Mouse (Mus musculus): ENCODE measurements around the gene Rabgap1l. TPM values are rescaled to one million over a fixed set of nuclear protein-coding genes. Genes with fewer than 3 reads are reported as not detected.

Gene Rabgap1l
- polyA plus RNA-seq, 1 experiment from 2014 or later: 12.2 TPM

GRCm38 (mm10) chr1:160521918-160522317, 271.1 kb downstream of the Rabgap1l start:
- no peak overlapping the region for H3K4me2 ChIP-seq
- H3K27ac ChIP-seq (ENCODE audit: low read depth, low read length): no peak overlapping the region
- DNase-seq (ENCODE audit: low spot score, missing footprints) (peak; percentile 39), ATAC-seq (ENCODE audit: low FRiP score) (no peak)
- H3K9ac ChIP-seq (ENCODE audit: low read length): no peak overlapping the region
- H3K9me3 ChIP-seq (ENCODE audit: control insufficient read depth, low read length): no peaks in the 10 kb centered on the region
- H3K27me3 ChIP-seq (ENCODE audit: control insufficient read depth, insufficient read depth, low read length): no peaks in the 10 kb centered on the region
- 54% methylated on average over 3 of the region's 3 CpGs for WGBS
- no peaks in the 10 kb centered on the region for H3K4me1 ChIP-seq (ENCODE audit: control insufficient read depth, insufficient read depth, low read length)
- no peaks in the 10 kb centered on the region for H3K36me3 ChIP-seq (ENCODE audit: control insufficient read depth, insufficient read depth, low read length)
- no peak overlapping the region for H3K4me3 ChIP-seq (ENCODE audit: low read depth, low read length)

GRCm38 (mm10) chr1:160520665-160521064, 272.3 kb downstream of the Rabgap1l start:
- 45% methylated on average over 3 of the region's 3 CpGs for WGBS
- Histone ChIP-seq H3K9me3 (ENCODE audit: control insufficient read depth, low read length) (no peaks in the 10 kb centered on the region), H3K27ac (ENCODE audit: low read depth, low read length) (no peak overlapping the region), H3K4me2 (no peak overlapping the region), H3K4me3 (ENCODE audit: low read depth, low read length) (no peak overlapping the region), H3K9ac (ENCODE audit: low read length) (no peak overlapping the region), H3K36me3 (ENCODE audit: control insufficient read depth, insufficient read depth, low read length) (no peaks in the 10 kb centered on the region), H3K27me3 (ENCODE audit: control insufficient read depth, insufficient read depth, low read length) (no peaks in the 10 kb centered on the region), H3K4me1 (ENCODE audit: control insufficient read depth, insufficient read depth, low read length) (no peaks in the 10 kb centered on the region)
- ATAC-seq (ENCODE audit: low FRiP score) (peak; percentile 30; the same call in 1 of the 2 replicates), DNase-seq (ENCODE audit: low spot score, missing footprints) (peak; percentile 72)

- Histone ChIP-seq H3K9ac (ENCODE audit: low read length) (no peak overlapping the region), H3K9me3 (ENCODE audit: control insufficient read depth, low read length) (no peaks in the 10 kb centered on the region), H3K27ac (ENCODE audit: low read depth, low read length) (no peak overlapping the region), H3K4me1 (ENCODE audit: control insufficient read depth, insufficient read depth, low read length) (no peaks in the 10 kb centered on the region), H3K4me3 (ENCODE audit: low read depth, low read length) (no peak overlapping the region), H3K36me3 (ENCODE audit: control insufficient read depth, insufficient read depth, low read length) (no peaks in the 10 kb centered on the region), H3K27me3 (ENCODE audit: control insufficient read depth, insufficient read depth, low read length) (no peaks in the 10 kb centered on the region), H3K4me2 (no peak overlapping the region)
- DNase-seq (ENCODE audit: low spot score, missing footprints): peak; percentile 72
- ATAC-seq (ENCODE audit: low FRiP score): no peak
- WGBS: 77% methylated on average over 1 of the region's 1 CpGs
These were observed 273.0 kb downstream of the Rabgap1l start for GRCm38 (mm10) chr1:160519896-160520465.

- no peak for DNase-seq (ENCODE audit: low spot score, missing footprints)
- WGBS: 88% methylated on average over 4 of the region's 4 CpGs
- H3K36me3 ChIP-seq (ENCODE audit: control insufficient read depth, insufficient read depth, low read length): no peaks in the 10 kb centered on the region
These were observed 274.5 kb downstream of the Rabgap1l start for GRCm38 (mm10) chr1:160518552-160518951.

DNA sequence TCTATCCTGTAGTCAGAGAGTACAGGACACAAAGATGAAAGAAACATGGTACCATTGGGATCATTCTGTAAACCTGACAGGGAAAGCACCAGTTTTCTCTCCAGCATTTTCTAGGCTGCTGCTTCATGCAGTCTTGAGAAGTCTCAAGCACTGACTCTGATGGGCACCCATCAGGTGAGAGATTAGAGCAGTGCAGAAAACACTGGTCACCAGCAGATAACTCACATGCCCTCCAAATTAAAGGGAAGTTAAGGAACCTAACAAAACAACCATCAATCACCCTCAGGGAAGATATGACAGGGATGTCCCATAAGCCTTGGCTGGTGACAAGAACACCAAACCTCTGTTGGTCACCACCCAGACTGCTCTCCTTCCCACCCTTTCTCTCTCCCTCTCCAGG, 285.2 kb downstream of the Rabgap1l start:
- Histone ChIP-seq H3K4me1 (ENCODE audit: control insufficient read depth, insufficient read depth, low read length) (no peaks in the 10 kb centered on the region), H3K36me3 (ENCODE audit: control insufficient read depth, insufficient read depth, low read length) (no peaks in the 10 kb centered on the region), H3K27me3 (ENCODE audit: control insufficient read depth, insufficient read depth, low read length) (no peaks in the 10 kb centered on the region), H3K4me3 (ENCODE audit: low read depth, low read length) (no peak overlapping the region), H3K9ac (ENCODE audit: low read length) (no peak overlapping the region), H3K4me2 (no peak overlapping the region), H3K27ac (ENCODE audit: low read depth, low read length) (no peak overlapping the region), H3K9me3 (ENCODE audit: control insufficient read depth, low read length) (no peaks in the 10 kb centered on the region)
- ATAC-seq (ENCODE audit: low FRiP score): no peak
- DNase-seq (ENCODE audit: low spot score, missing footprints): peak; percentile 45

More at GRCm38 (mm10) chr1:160518552-160518951, 274.5 kb downstream of the Rabgap1l start:
- Histone ChIP-seq H3K9me3 (ENCODE audit: control insufficient read depth, low read length) (no peaks in the 10 kb centered on the region), H3K4me1 (ENCODE audit: control insufficient read depth, insufficient read depth, low read length) (no peaks in the 10 kb centered on the region), H3K27ac (ENCODE audit: low read depth, low read length) (no peak overlapping the region), H3K9ac (ENCODE audit: low read length) (no peak overlapping the region), H3K27me3 (ENCODE audit: control insufficient read depth, insufficient read depth, low read length) (no peaks in the 10 kb centered on the region), H3K4me3 (ENCODE audit: low read depth, low read length) (no peak overlapping the region), H3K4me2 (no peak overlapping the region)
- ATAC-seq (ENCODE audit: low FRiP score): no peak

DNA sequence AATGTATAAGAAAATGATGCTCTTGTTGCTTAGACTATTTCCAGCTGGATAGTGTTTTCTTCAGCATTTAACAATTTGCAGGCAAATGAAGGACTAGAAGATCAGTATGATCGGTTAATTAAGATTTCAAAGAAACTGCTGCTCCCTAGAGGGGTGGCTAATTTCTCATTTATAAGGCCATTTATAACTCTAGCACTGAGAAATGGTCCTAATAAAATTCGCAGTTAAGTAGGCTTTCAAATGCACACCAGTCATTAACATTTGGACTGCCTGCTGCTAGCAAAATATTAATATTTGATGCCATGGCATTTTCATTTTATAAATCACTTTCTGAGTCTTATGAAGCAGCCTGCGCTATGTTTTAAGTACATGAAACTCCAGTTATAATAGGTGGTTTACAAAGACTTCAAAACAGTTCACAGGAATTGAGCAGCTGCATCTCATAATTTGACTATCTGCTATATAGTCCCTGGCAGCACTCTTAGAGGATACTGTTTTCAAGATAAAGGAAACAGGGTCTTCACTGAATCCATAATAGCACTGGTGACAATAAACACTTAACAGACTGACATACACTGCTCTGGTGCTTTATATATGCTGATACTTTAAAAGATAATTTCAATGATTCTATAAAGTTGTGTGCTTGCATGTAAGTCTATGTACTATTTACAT, 296.0 kb downstream of the Rabgap1l start:
- no peak overlapping the region for H3K27ac ChIP-seq (ENCODE audit: low read depth, low read length)
- ATAC-seq (ENCODE audit: low FRiP score): no peak
- WGBS: 79% methylated on average over 3 of the region's 3 CpGs

DNA sequence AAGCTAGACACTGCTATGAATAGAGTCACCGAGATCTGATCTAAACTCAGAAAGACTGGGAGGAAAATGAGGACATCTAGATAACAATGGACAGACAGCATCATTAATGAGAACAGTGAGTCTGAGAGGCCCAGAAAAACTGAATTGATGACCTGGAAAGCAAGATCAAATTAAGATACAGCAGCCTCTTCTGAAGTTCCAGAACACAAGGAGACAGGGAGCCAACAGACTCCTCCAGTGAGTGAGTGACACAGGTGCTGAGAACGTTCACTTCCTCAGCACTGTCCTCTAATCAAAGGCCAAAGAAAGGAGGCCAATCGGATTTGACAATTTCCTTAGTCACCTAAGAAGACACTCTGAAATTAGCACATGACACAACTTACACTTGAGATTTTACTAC, 307.3 kb downstream of the Rabgap1l start:
- Histone ChIP-seq H3K36me3 (ENCODE audit: control insufficient read depth, insufficient read depth, low read length) (no peaks in the 10 kb centered on the region), H3K27ac (ENCODE audit: low read depth, low read length) (no peak overlapping the region), H3K4me3 (ENCODE audit: low read depth, low read length) (no peak overlapping the region), H3K4me1 (ENCODE audit: control insufficient read depth, insufficient read depth, low read length) (no peaks in the 10 kb centered on the region), H3K4me2 (no peak overlapping the region), H3K27me3 (ENCODE audit: control insufficient read depth, insufficient read depth, low read length) (no peaks in the 10 kb centered on the region), H3K9ac (ENCODE audit: low read length) (no peak overlapping the region), H3K9me3 (ENCODE audit: control insufficient read depth, low read length) (no peaks in the 10 kb centered on the region)
- DNase-seq (ENCODE audit: low spot score, missing footprints): no peak
- WGBS: 64% methylated on average over 3 of the region's 3 CpGs
- ATAC-seq (ENCODE audit: low FRiP score): no peak

More for the DNA sequence above, 296.0 kb downstream of the Rabgap1l start:
- no peak overlapping the region for H3K4me3 ChIP-seq (ENCODE audit: low read depth, low read length)
- H3K4me1 ChIP-seq (ENCODE audit: control insufficient read depth, insufficient read depth, low read length): no peaks in the 10 kb centered on the region
- H3K36me3 ChIP-seq (ENCODE audit: control insufficient read depth, insufficient read depth, low read length): no peaks in the 10 kb centered on the region
- no peak for DNase-seq (ENCODE audit: low spot score, missing footprints)
- H3K9me3 ChIP-seq (ENCODE audit: control insufficient read depth, low read length): no peaks in the 10 kb centered on the region
- no peaks in the 10 kb centered on the region for H3K27me3 ChIP-seq (ENCODE audit: control insufficient read depth, insufficient read depth, low read length)
- H3K9ac ChIP-seq (ENCODE audit: low read length): no peak overlapping the region
- no peak overlapping the region for H3K4me2 ChIP-seq

- no peaks in the 10 kb centered on the region for H3K27me3 ChIP-seq (ENCODE audit: control insufficient read depth, insufficient read depth, low read length)
- no peaks in the 10 kb centered on the region for H3K9me3 ChIP-seq (ENCODE audit: control insufficient read depth, low read length)
- DNase-seq (ENCODE audit: low spot score, missing footprints) (no peak), ATAC-seq (ENCODE audit: low FRiP score) (no peak)
- H3K4me3 ChIP-seq (ENCODE audit: low read depth, low read length): no peak overlapping the region
- H3K9ac ChIP-seq (ENCODE audit: low read length): no peak overlapping the region
- no peaks in the 10 kb centered on the region for H3K4me1 ChIP-seq (ENCODE audit: control insufficient read depth, insufficient read depth, low read length)
- no peaks in the 10 kb centered on the region for H3K36me3 ChIP-seq (ENCODE audit: control insufficient read depth, insufficient read depth, low read length)
- no peak overlapping the region for H3K27ac ChIP-seq (ENCODE audit: low read depth, low read length)
- H3K4me2 ChIP-seq: no peak overlapping the region
- WGBS: 72% methylated on average over 7 of the region's 7 CpGs
These were observed 308.0 kb downstream of the Rabgap1l start for GRCm38 (mm10) chr1:160485028-160485427.

DNA sequence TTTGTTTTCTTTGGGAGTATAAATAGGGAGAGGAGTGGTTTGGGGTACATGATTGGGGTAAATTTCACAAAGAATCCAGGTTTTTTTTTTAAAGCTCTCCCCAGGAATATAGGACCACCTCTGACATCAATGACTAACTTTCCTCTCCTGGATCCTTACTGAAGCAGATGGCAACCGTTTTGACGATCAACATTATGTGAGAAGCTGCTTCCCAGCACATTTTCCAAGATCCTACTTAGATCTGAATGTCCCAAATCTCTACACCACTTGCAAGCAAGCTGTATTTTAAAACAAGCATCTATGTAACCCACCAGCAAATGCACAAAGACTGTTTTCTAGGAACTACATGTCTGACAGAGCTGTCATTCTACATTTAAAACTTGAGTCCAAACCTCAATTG, 311.4 kb downstream of the Rabgap1l start:
- Histone ChIP-seq H3K36me3 (ENCODE audit: control insufficient read depth, insufficient read depth, low read length) (no peaks in the 10 kb centered on the region), H3K27me3 (ENCODE audit: control insufficient read depth, insufficient read depth, low read length) (no peaks in the 10 kb centered on the region), H3K9me3 (ENCODE audit: control insufficient read depth, low read length) (no peaks in the 10 kb centered on the region), H3K4me3 (ENCODE audit: low read depth, low read length) (no peak overlapping the region), H3K4me1 (ENCODE audit: control insufficient read depth, insufficient read depth, low read length) (no peaks in the 10 kb centered on the region), H3K9ac (ENCODE audit: low read length) (no peak overlapping the region), H3K4me2 (no peak overlapping the region), H3K27ac (ENCODE audit: low read depth, low read length) (no peak overlapping the region)
- DNase-seq (ENCODE audit: low spot score, missing footprints) (no peak), ATAC-seq (ENCODE audit: low FRiP score) (no peak)
- 82% methylated on average over 2 of the region's 2 CpGs for WGBS
